Mouse (Mus musculus): ENCODE data around the gene Msmp.
A peak's percentile ranks its signal among the peaks of the same experiment; 100 is the strongest.
"Not testable (repeated sequence)": the region's sequence is repeated elsewhere in the genome, so short reads cannot be mapped to it uniquely, and the experiment has no call there.

Gene Msmp

GRCm38 (mm10) chr4:43561436-43561996 is 22.8 kb downstream of the Msmp start:
- no peak for DNase-seq (ENCODE audit: low read depth)

- no peak for DNase-seq (ENCODE audit: low read depth)
These were observed 23.3 kb downstream of the Msmp start for GRCm38 (mm10) chr4:43560976-43561375.

- DNase-seq (ENCODE audit: low read depth): peak; percentile 40
These were observed 24.1 kb downstream of the Msmp start for GRCm38 (mm10) chr4:43560243-43560611.

GRCm38 (mm10) chr4:43559519-43560242 is 24.6 kb downstream of the Msmp start:
- DNase-seq (ENCODE audit: low read depth): no peak

GRCm38 (mm10) chr4:43558631-43559356 is 25.5 kb downstream of the Msmp start:
- peak; percentile 85 for DNase-seq (ENCODE audit: low read depth)

GRCm38 (mm10) chr4:43558028-43558630 is 26.2 kb downstream of the Msmp start:
- peak; percentile 71 for DNase-seq (ENCODE audit: low read depth)

- no peak for DNase-seq (ENCODE audit: low read depth)
These were observed 28.4 kb downstream of the Msmp start for GRCm38 (mm10) chr4:43555926-43556325.

- no peak for DNase-seq (ENCODE audit: low read depth)
These were observed 30.4 kb downstream of the Msmp start for GRCm38 (mm10) chr4:43553891-43554290.

GRCm38 (mm10) chr4:43552437-43552836 is 31.9 kb downstream of the Msmp start:
- no peak for DNase-seq (ENCODE audit: low read depth)

GRCm38 (mm10) chr4:43551854-43552253 is 32.4 kb downstream of the Msmp start:
- not testable (repeated sequence) for DNase-seq (ENCODE audit: low read depth)

- DNase-seq (ENCODE audit: low read depth): no peak
These were observed 35.2 kb downstream of the Msmp start for GRCm38 (mm10) chr4:43549055-43549454.

GRCm38 (mm10) chr4:43547160-43547559 is 37.1 kb downstream of the Msmp start:
- DNase-seq (ENCODE audit: low read depth): no peak

GRCm38 (mm10) chr4:43546375-43547047 is 37.8 kb downstream of the Msmp start:
- no peak for DNase-seq (ENCODE audit: low read depth)

- no peak for DNase-seq (ENCODE audit: low read depth)
These were observed 42.2 kb downstream of the Msmp start for GRCm38 (mm10) chr4:43542044-43542443.

GRCm38 (mm10) chr4:43536031-43536430 is 48.3 kb downstream of the Msmp start:
- no peak for DNase-seq (ENCODE audit: low read depth)

GRCm38 (mm10) chr4:43535628-43536027 is 48.7 kb downstream of the Msmp start:
- DNase-seq (ENCODE audit: low read depth): no peak

- DNase-seq (ENCODE audit: low read depth): no peak
These were observed 51.0 kb downstream of the Msmp start for GRCm38 (mm10) chr4:43533270-43533669.
